Mouse (Mus musculus) c-Kit-positive CD71-negative TER-119-negative erythroid progenitor cells, embryonic 14.5 days (primary cell): ENCODE results near the gene Napa.

Source experiments
- DNase-seq: peaks from one replicate; pipeline ENCODE4 v3.0.0-alpha.2; 2013; ENCODE audit warnings: low read depth

Gene Napa

DNA sequence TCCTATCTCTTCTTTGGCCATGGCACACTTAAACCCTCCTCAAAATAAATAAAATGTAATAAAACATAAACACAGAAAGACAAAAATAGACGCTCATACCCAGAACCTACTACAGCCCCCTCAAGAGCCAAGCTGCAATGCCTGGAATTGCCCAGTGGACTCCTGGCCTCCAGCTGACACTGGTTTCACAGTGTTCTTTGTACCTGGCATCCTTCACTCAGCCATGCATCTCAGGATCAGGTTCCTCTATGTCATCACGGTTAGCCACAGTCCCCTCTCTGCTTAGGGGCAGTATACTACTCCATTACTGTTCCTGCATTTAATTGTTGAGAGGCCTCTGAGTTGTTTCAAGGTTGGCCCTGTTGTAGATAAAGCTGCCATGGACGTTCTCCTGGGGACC is 34.7 kb downstream of the Napa start:
- no peak for DNase-seq

- DNase-seq: no peak
Measured at GRCm38 (mm10) chr7:16133691-16134090, 35.4 kb downstream of the Napa start.

GRCm38 (mm10) chr7:16134951-16135392 is 36.7 kb downstream of the Napa start:
- DNase-seq: no peak

GRCm38 (mm10) chr7:16146489-16147410 is 48.5 kb downstream of the Napa start:
- no peak for DNase-seq

DNA sequence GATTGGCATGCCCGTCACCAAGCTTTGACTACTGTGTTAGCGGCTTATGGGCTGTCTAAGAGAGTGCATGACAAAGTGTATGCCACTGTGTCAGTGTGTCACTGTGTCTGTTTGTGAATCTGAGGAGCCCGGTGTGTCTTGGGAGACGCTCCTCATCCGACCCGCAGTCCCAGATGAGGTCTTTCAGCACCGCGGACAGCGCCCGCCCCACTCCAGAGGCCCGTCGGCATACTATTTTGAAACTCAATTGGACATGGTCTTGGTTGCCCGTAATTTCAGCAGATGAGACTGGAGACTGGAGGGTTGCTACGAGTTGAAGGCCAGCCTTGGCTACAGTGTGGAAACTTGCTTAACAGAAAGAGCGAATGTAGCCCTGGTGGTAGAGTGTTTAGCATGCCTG is 49.4 kb downstream of the Napa start:
- no peak for DNase-seq

GRCm38 (mm10) chr7:16149241-16149640 is 51.0 kb downstream of the Napa start:
- no peak for DNase-seq

DNA sequence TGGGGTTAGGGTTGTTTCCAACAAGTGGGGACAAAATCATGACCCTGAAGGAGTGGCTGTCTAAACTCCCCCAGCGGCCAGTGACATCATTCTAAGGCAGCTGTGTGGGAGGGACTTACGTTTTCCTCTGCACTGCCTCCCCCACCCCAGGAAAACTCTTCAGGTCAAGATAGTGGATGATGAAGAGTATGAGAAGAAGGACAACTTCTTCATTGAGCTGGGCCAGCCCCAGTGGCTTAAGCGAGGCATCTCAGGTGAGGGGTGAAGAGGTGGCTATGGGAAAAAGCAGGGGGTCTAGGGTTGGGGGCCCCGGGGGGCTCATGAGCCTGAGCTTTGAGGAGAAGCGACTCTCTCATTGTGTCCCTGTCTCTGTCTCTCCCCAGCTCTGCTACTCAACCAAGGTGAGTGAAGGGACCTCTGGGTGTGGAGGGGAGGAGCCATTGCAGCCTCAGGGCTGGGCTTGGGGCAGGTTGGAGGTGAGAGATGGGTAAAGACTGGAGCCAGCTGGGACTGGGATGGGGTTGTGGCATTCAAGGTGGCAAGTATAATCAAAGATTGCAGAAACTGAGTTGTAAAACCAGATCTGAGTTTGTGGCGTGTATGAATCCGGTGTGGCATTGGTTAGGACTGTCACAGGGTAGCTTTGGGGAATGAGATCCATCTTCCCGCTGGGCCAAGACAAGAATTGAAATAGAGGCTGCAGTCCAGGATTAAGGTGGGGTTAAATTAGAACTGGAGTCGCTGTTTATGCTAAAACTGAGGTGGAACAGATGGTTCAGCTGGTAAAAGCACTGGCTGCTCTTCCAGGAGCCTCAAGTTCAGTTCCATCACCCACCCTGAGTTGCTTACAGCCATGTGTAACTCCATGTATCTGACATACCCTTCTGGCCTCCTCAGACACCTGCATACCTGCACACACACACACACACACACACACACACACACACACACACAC is 52.2 kb downstream of the Napa start:
- no peak for DNase-seq

DNA sequence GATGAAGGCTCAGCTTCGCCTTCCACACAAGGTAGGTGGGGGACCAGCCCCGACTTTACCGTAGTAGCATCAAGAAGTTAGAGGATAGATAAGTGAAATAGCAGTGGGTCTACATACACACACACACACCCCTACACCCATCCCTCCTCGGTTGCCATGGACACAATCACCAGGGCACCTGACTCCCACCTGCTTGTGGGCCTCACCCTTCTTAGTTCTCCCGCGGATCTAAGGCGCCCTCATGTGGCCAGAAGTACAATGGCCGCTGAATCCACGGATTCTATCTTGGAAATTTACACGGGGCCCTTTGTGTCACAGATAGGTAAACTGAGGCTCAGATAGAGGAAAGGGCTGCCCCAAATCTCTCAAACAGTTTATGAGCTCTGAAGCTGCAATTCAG is 55.3 kb downstream of the Napa start:
- DNase-seq: no peak

- no peak for DNase-seq
Measured at GRCm38 (mm10) chr7:16155132-16155872, 57.0 kb downstream of the Napa start.

- DNase-seq: no peak
Measured at GRCm38 (mm10) chr7:16156105-16156714, 58.0 kb downstream of the Napa start.

DNA sequence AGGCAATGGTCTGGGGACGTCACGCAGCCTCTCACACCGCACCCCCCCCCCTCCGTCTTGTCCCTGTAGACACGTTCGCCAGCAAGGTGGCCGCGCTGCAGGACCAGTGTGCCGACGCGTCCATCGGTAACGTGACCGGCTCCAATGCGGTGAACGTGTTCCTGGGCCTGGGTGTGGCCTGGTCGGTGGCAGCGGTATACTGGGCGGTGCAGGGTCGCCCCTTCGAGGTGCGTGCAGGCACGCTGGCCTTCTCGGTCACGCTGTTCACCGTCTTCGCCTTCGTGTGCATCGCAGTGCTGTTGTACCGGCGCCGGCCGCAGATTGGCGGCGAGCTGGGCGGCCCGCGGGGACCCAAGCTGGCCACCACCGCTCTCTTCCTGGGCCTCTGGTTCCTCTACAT is 60.5 kb downstream of the Napa start:
- DNase-seq: no peak

GRCm38 (mm10) chr7:16160702-16161101 is 62.4 kb downstream of the Napa start:
- DNase-seq: no peak

DNA sequence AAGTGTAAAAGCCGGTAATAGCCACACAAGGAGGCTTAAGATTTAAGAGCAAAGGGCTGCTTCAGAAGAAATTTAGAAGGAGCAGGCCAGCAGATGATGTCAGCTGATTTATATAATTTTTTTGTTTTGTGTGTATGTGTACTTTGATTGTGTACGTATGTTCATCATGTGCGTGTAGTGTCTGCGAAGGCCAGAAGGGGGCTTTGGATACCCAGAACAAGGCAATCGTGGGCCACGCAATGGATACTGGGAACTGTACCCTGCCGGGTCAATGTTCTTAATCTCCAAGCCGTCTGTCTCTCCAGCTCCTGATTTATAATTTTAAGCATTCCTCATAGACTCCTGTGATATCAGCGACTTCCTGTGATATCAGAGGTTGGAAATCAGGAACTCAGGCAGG is 63.0 kb downstream of the Napa start:
- DNase-seq: no peak

- DNase-seq: no peak
Measured at GRCm38 (mm10) chr7:16162036-16162435, 63.8 kb downstream of the Napa start.
